Mouse (Mus musculus) forebrain, embryonic 14.5 days (tissue): ENCODE data around the gene Olfr524. TPM values are rescaled to one million over a fixed set of nuclear protein-coding genes. Genes with fewer than 3 reads are reported as not detected.

ENCODE experiments used
- polyA plus RNA-seq: library from polyadenylated mRNA; unstranded; fragments of >200 nt; fragmentation: Nextera tagmentation; extraction: Ambion mirVana; gene quantifications from 2 replicates; pipeline ENCODE4 v1.2.1, GENCODE M21; 2014

Olfr524 gene
- polyA plus RNA-seq, 1 experiment from 2014 or later, result not detected

Other genes starting within 250 kb of the Olfr524 start
- gene 6430531B16Rik, start 227.2 kb downstream of the Olfr524 start, polyA plus RNA-seq, result 0.51 and 0.86 TPM in 2 replicates
- 1.3 and 2.1 TPM in 2 replicates for gene Adam8, start 213.4 kb downstream of the Olfr524 start, polyA plus RNA-seq
- 52.5 and 53.6 TPM in 2 replicates for gene Zfp511, start 169.6 kb downstream of the Olfr524 start, polyA plus RNA-seq
- gene Tubgcp2, start 169.3 kb downstream of the Olfr524 start, polyA plus RNA-seq, result 64.3 and 67.7 TPM in 2 replicates
- 0.93 and 1.2 TPM in 2 replicates for gene Msx3, start 156.9 kb downstream of the Olfr524 start, polyA plus RNA-seq
- 114 and 141 TPM in 2 replicates for gene Caly, start 123.4 kb downstream of the Olfr524 start, polyA plus RNA-seq
- not detected in 2 replicates for gene Prap1, start 112.6 kb downstream of the Olfr524 start, polyA plus RNA-seq
- gene Fuom, start 103.5 kb downstream of the Olfr524 start, polyA plus RNA-seq, result 19.7 and 23.9 TPM in 2 replicates
- 7.2 and 8.8 TPM in 2 replicates for gene Paox, start 90.2 kb downstream of the Olfr524 start, polyA plus RNA-seq
- 138 and 154 TPM in 2 replicates for gene Echs1, start 89.5 kb downstream of the Olfr524 start, polyA plus RNA-seq
- 40.7 and 42.9 TPM in 2 replicates for gene Mtg1, start 68.4 kb downstream of the Olfr524 start, polyA plus RNA-seq
- 7.9 and 9.7 TPM in 2 replicates for gene Sprn, start 51.1 kb downstream of the Olfr524 start, polyA plus RNA-seq
- not detected in 2 replicates for gene Olfr522, start 41.2 kb downstream of the Olfr524 start, polyA plus RNA-seq
- gene Olfr523, start 32.7 kb downstream of the Olfr524 start, polyA plus RNA-seq, result not detected in 2 replicates
- gene Cd163l1, start 12.3 kb upstream of the Olfr524 start, polyA plus RNA-seq, result not detected in 2 replicates
- gene 5830411N06Rik, start 41.3 kb upstream of the Olfr524 start, polyA plus RNA-seq, result not detected in 2 replicates
- gene Olfr525, start 114.9 kb upstream of the Olfr524 start, polyA plus RNA-seq, result not detected in 2 replicates
- gene Olfr527, start 128.1 kb upstream of the Olfr524 start, polyA plus RNA-seq, result not detected in 2 replicates
- gene Olfr60, start 155.7 kb upstream of the Olfr524 start, polyA plus RNA-seq, result not detected in 2 replicates
- gene Olfr530, start 170.4 kb upstream of the Olfr524 start, polyA plus RNA-seq, result not detected in 2 replicates
- not detected in 2 replicates for gene Olfr531, start 197.0 kb upstream of the Olfr524 start, polyA plus RNA-seq
- gene Olfr532, start 215.7 kb upstream of the Olfr524 start, polyA plus RNA-seq, result not detected in 2 replicates